Mouse (Mus musculus): ENCODE data around the gene Olfr970. TPM values are rescaled to one million over a fixed set of nuclear protein-coding genes. Genes with fewer than 3 reads are reported as not detected.
"Not testable (repeated sequence)": the region's sequence is repeated elsewhere in the genome, so short reads cannot be mapped to it uniquely, and the experiment has no call there.

The Olfr970 gene
- total RNA-seq (2021), result not detected
- long read RNA-seq, experiment 1, result 0 reads
- long read RNA-seq, experiment 2, result 0 reads

- no peak for DNase-seq (ENCODE audit: low spot score in 2 of 2)
Measured at GRCm38 (mm10) chr9:39808560-39808959, at the start of gene Olfr970. Gene Olfr970 (plus strand): TSS chr9:39808860.

DNA sequence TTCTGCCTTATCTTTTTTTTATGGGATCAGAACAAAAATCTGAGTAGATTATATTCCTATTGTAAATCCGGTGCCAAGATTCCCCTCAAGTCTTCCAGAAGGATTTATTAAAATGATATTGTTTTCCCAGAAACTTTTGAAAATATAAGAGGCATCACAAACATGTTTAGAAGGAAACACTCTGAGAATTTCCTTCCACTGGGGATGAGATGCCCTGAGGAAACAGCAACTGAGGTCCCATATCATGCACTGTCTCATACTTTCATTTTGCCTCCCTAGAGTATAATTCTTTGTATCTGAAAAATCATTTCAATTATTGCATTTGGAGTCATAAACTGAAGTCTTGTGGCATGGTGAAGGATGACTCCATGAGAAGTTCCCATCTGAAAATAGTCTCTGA is 25.5 kb upstream of the Olfr970 start, which contains the start of gene Olfr968:
TSS of gene Olfr968 (minus strand) at position 101 of the 400 bp plus-strand sequence.
- DNase-seq (ENCODE audit: low spot score in 2 of 2), result no peak

DNA sequence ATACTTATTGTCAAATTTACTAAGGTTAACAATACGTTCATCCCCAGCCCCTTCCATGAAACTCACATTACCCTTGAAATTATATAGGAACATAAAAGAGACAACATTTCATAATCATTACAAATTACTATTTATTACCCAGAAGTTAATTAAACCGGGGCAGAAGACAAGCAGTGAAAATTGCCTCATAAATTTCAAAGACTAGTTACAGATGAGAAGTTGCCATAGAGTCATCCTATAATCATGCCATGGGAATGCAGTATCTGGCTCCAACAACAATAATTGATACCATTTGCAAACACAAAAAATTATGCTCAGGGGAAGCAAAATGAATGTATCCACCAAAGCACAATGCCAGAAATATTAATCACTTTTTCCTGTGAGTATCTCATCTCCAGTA is 18.1 kb upstream of the Olfr970 start, which contains the start of gene Olfr969:
TSS of gene Olfr969 (plus strand) at position 388 of the 400 bp plus-strand sequence.
- DNase-seq (ENCODE audit: low spot score in 2 of 2), result no peak

DNA sequence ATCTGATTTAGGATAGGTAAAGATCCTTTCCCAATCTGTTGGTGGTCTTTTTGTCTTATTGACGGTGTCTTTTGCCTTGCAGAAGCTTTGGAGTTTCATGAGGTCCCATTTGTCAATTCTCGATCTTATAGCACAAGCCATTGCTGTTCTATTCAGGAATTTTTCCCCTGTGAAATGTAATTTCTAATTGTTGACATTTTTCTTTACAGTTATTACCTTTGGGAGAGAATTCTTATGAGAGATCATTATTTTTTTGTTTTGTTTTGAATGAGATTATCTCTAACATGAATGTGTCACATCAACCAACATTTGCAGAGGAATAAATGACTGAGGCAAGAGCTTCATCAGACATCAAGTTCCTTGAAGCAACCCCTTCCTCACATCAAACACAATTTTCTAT is 27.9 kb downstream of the Olfr970 start, which contains the start of gene Olfr971:
TSS of gene Olfr971 (plus strand) at position 301 of the 400 bp plus-strand sequence.
- not testable (repeated sequence) for DNase-seq (ENCODE audit: low spot score in 2 of 2)

DNA sequence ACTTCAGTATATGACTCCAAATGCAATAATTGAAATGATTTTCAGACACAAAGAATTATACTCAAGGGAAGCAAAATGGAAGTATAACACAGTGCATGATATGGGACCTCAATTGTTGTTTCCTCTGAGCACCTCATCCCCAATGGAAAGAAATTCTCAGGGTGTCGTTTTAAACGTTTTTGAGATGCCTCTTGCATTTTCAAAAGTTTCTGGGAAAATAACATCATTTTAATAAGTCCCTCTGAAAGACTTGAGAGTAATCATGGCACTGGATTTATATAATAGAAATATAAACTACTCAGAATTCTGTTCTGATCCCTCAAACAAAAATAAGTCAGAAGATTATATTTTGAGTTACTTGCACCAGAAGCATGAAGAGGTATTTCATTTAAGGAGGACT is 57.5 kb downstream of the Olfr970 start, which contains the start of gene Olfr972:
TSS of gene Olfr972 (plus strand) at position 301 of the 400 bp plus-strand sequence.
- no peak for DNase-seq (ENCODE audit: low spot score in 2 of 2)

Other genes with a start within 250 kb of the Olfr970 start
- not detected for gene Olfr959, start 233.3 kb upstream of the Olfr970 start, total RNA-seq (2021)
- gene AW551984, start 204.5 kb upstream of the Olfr970 start, total RNA-seq (2021), result 1 to 10 TPM; 3.9 to 6.2 TPM
- gene Olfr148, start 198.2 kb upstream of the Olfr970 start, total RNA-seq (2021), result not detected
- gene Olfr960, start 187.5 kb upstream of the Olfr970 start, total RNA-seq (2021), result not detected
- not detected for gene Olfr961, start 163.8 kb upstream of the Olfr970 start, total RNA-seq (2021)
- gene Olfr963, start 141.7 kb upstream of the Olfr970 start, total RNA-seq (2021), result not detected
- gene Olfr149, start 101.7 kb upstream of the Olfr970 start, total RNA-seq (2021), result not detected
- not detected for gene Olfr965, start 97.5 kb upstream of the Olfr970 start, total RNA-seq (2021)
- gene Olfr150, start 77.9 kb upstream of the Olfr970 start, total RNA-seq (2021), result not detected
- gene Olfr967, start 62.6 kb upstream of the Olfr970 start, total RNA-seq (2021), result not detected
- not detected for gene Olfr968, start 25.6 kb upstream of the Olfr970 start, total RNA-seq (2021)
- not detected for gene Olfr969, start 17.9 kb upstream of the Olfr970 start, total RNA-seq (2021)
- gene Olfr971, start 28.0 kb downstream of the Olfr970 start, total RNA-seq (2021), result not detected
- gene Olfr972, start 57.6 kb downstream of the Olfr970 start, total RNA-seq (2021), result not detected
- gene Olfr229, start 98.5 kb downstream of the Olfr970 start, total RNA-seq (2021), result not detected
- gene Olfr974, start 128.6 kb downstream of the Olfr970 start, total RNA-seq (2021), result not detected
- gene Olfr975, start 143.2 kb downstream of the Olfr970 start, total RNA-seq (2021), result not detected
- gene Olfr976, start 152.3 kb downstream of the Olfr970 start, total RNA-seq (2021), result not detected
- gene Olfr978, start 183.3 kb downstream of the Olfr970 start, total RNA-seq (2021), result not detected
- gene Olfr979, start 194.6 kb downstream of the Olfr970 start, total RNA-seq (2021), result not detected
- not detected for gene Olfr980, start 200.7 kb downstream of the Olfr970 start, total RNA-seq (2021)
- gene Olfr981, start 212.6 kb downstream of the Olfr970 start, total RNA-seq (2021), result not detected